Mouse (Mus musculus): Measurements from ENCODE around the gene Vmn1r18. TPM values are rescaled to one million over a fixed set of nuclear protein-coding genes. Genes with fewer than 3 reads are reported as not detected.
"Not testable (repeated sequence)": the region's sequence is repeated elsewhere in the genome, so short reads cannot be mapped to it uniquely, and the experiment has no call there.

The Vmn1r18 gene
- not detected in 2 replicates for polyA plus RNA-seq (2014; fragmentation: Nextera tagmentation; extraction: Ambion mirVana)

DNA sequence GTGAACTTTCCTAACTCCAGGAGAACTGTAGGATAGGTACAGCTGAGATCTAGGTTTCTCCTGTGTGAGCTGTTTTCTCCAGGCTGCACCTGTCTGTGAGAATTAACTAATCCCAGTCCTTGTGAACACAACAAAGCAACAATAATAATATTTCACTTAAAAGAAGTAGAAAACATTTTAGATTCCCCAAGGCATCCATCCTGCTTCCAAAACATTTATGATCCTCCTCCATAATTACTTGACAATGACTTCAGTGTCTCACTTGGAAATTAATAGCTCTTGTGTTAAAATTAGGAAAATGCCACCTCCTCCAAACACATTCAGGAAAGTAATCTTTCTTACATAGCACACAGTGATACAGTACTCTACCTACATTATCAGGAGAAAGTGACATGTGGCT lies at the start of gene Vmn1r18:
Vmn1r18 (minus strand) TSS at position 101 of the 400 bp plus-strand sequence.
- H3K27me3 ChIP-seq (ENCODE audit: control insufficient read depth, insufficient read depth, low read length): no peaks in the 10 kb centered on the region
- no peak for ATAC-seq (ENCODE audit: low read depth)

DNA sequence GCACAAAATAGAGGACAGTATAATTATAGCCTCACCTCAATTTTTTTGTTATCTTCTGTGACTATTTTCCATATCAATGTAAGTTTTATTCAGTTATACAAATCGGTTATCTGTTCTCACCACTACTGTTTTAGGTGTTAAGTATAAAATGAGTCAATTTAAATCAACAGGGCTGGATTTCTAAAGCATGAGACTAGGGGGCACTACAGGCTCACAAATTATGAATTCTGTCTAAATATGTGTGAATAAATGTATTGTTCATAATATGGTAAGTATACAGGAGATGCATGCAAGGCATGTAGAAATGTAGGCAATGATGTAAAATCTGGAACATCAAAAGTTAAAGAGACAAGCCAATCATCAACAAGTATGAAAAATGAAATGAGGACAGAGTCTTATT lies 35.6 kb upstream of the Vmn1r18 start:
- ATAC-seq (ENCODE audit: low read depth): no peak
- Histone ChIP-seq H3K27ac (ENCODE audit: low read depth, low read length) (no peak overlapping the region), H3K9me3 (ENCODE audit: control insufficient read depth, low read length) (no peaks in the 10 kb centered on the region), H3K4me2 (ENCODE audit: low read depth, low read length) (no peak overlapping the region), H3K9ac (replicated peaks; ENCODE audit: low read depth, low read length) (no peak overlapping the region), H3K4me3 (ENCODE audit: low read depth, low read length) (no peak overlapping the region), H3K27me3 (ENCODE audit: control insufficient read depth, insufficient read depth, low read length) (no peaks in the 10 kb centered on the region), H3K4me1 (ENCODE audit: control insufficient read depth, insufficient read depth, low read length) (no peaks in the 10 kb centered on the region), H3K36me3 (ENCODE audit: control insufficient read depth, insufficient read depth, low read length) (no peaks in the 10 kb centered on the region)
- WGBS: 90% methylated on average over 1 of the region's 1 CpGs

More for the DNA sequence above, at the start of gene Vmn1r18:
- H3K4me2 ChIP-seq (ENCODE audit: low read depth, low read length): no peak within 1 kb of the TSS
- H3K36me3 ChIP-seq (ENCODE audit: control insufficient read depth, insufficient read depth, low read length): no peaks in the 10 kb centered on the region
- no peaks in the 10 kb centered on the region for H3K9me3 ChIP-seq (ENCODE audit: control insufficient read depth, low read length)
- H3K9ac ChIP-seq (replicated peaks; ENCODE audit: low read depth, low read length): no peak within 1 kb of the TSS
- no peak within 1 kb of the TSS for H3K4me3 ChIP-seq (ENCODE audit: low read depth, low read length)
- H3K4me1 ChIP-seq (ENCODE audit: control insufficient read depth, insufficient read depth, low read length): no peaks in the 10 kb centered on the region
- H3K27ac ChIP-seq (ENCODE audit: low read depth, low read length): no peak within 1 kb of the TSS

DNA sequence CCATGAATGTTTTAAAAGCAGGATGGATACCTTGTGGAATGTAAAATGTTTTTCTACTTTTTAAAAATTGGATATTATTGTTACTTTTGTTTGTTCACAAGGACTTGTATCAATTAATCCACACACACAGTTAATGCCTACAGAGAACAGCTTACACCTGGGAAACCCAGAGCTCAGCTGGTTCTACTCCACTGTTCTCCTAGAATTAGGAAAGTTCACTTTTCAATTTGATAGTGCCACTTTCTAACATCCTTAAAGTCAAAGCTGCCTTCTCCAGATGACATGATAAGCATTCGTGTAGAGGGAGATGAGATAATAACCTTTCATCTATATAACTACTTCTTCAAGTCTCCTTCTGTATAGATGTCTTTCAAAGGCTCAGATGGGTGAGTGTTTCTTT lies 33.0 kb upstream of the Vmn1r18 start, which contains the start of gene Vmn1r20:
Vmn1r20 (plus strand) TSS at position 301 of the 400 bp plus-strand sequence.
- Histone ChIP-seq H3K9me3 (ENCODE audit: control insufficient read depth, low read length) (no peaks in the 10 kb centered on the region), H3K9ac (replicated peaks; ENCODE audit: low read depth, low read length) (no peak within 1 kb of the TSS), H3K27me3 (ENCODE audit: control insufficient read depth, insufficient read depth, low read length) (no peaks in the 10 kb centered on the region), H3K4me1 (ENCODE audit: control insufficient read depth, insufficient read depth, low read length) (no peaks in the 10 kb centered on the region), H3K4me3 (ENCODE audit: low read depth, low read length) (no peak within 1 kb of the TSS), H3K27ac (ENCODE audit: low read depth, low read length) (no peak within 1 kb of the TSS), H3K4me2 (ENCODE audit: low read depth, low read length) (no peak within 1 kb of the TSS), H3K36me3 (ENCODE audit: control insufficient read depth, insufficient read depth, low read length) (no peaks in the 10 kb centered on the region)
- no peak for ATAC-seq (ENCODE audit: low read depth)
- WGBS: 74% methylated on average over 1 of the region's 1 CpGs

DNA sequence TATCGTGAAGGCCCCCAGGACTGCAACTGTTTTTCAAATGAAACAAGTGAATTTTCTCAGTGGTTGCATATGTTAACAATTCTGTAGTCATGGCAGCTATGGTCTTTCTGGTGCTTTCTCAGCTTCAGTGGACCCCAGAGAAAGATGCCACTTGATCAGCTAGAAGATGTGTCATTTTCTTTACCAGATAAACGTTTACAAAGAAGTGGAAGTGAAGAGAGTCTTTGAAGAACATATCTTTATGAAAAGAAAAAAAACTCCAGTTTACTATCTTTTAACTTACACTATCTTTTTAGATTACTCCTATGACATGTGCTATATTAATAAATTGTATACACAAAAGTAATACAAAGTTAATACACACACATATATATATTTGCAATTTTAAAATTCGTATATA lies 7.9 kb upstream of the Vmn1r18 start, which contains the start of gene Vmn1r19:
Vmn1r19 (plus strand) TSS at position 301 of the 400 bp plus-strand sequence.
- not testable (repeated sequence) for H3K36me3 ChIP-seq (ENCODE audit: control insufficient read depth, insufficient read depth, low read length); H3K4me2 ChIP-seq (ENCODE audit: low read depth, low read length); H3K9me3 ChIP-seq (ENCODE audit: control insufficient read depth, low read length); H3K4me3 ChIP-seq (ENCODE audit: low read depth, low read length); ATAC-seq (ENCODE audit: low read depth); H3K27me3 ChIP-seq (ENCODE audit: control insufficient read depth, insufficient read depth, low read length); H3K27ac ChIP-seq (ENCODE audit: low read depth, low read length); H3K9ac ChIP-seq (replicated peaks; ENCODE audit: low read depth, low read length); H3K4me1 ChIP-seq (ENCODE audit: control insufficient read depth, insufficient read depth, low read length)
- 69% methylated on average over 3 of the region's 3 CpGs for WGBS

DNA sequence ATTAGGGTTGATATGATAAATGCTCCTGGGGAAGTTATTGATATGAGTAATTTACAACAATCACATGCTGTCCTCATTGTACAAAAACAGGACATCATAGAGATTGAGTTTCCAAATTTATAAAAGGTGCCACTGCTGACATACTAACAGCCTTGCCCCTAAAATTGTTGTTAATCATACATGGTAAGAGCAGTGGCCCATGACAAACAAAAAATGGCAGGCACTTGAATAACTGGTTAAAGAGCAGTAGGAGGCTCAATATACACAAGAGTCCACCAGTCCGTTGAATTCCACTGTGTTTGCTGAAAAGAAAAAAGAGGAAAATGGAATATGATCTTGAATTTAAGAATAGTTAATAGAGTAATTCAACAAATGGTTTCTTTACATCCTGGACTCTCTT lies 28.1 kb downstream of the Vmn1r18 start:
- Histone ChIP-seq H3K27ac (ENCODE audit: low read depth, low read length) (no peak overlapping the region), H3K4me2 (ENCODE audit: low read depth, low read length) (no peak overlapping the region), H3K9me3 (ENCODE audit: control insufficient read depth, low read length) (no peaks in the 10 kb centered on the region), H3K4me3 (ENCODE audit: low read depth, low read length) (no peak overlapping the region), H3K36me3 (ENCODE audit: control insufficient read depth, insufficient read depth, low read length) (no peaks in the 10 kb centered on the region), H3K9ac (replicated peaks; ENCODE audit: low read depth, low read length) (no peak overlapping the region), H3K4me1 (ENCODE audit: control insufficient read depth, insufficient read depth, low read length) (no peaks in the 10 kb centered on the region), H3K27me3 (ENCODE audit: control insufficient read depth, insufficient read depth, low read length) (no peaks in the 10 kb centered on the region)
- WGBS: 88% methylated on average over 1 of the region's 1 CpGs
- ATAC-seq (ENCODE audit: low read depth): no peak

DNA sequence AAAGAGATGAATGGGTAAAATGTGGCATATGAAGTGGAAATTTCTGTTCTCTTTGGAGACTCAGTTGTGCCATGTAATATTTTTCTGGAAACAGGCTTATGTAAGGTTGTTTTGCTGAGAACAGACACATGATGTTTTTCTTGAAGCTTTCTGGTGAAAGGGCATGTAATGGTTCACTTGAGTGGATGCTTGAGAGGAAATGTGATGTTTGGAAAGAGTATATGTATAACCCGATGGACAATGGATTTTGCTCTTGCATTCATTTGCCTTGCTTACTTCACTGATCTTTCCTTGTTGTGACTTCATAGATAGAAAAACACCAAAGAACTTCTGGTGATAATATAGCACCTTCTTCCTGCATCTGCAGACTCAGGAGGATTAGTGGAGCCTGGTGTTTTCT lies 29.7 kb downstream of the Vmn1r18 start:
- not testable (repeated sequence) for H3K27ac ChIP-seq (ENCODE audit: low read depth, low read length); H3K36me3 ChIP-seq (ENCODE audit: control insufficient read depth, insufficient read depth, low read length); H3K9ac ChIP-seq (replicated peaks; ENCODE audit: low read depth, low read length); H3K9me3 ChIP-seq (ENCODE audit: control insufficient read depth, low read length); H3K4me2 ChIP-seq (ENCODE audit: low read depth, low read length); ATAC-seq (ENCODE audit: low read depth); H3K27me3 ChIP-seq (ENCODE audit: control insufficient read depth, insufficient read depth, low read length); H3K4me1 ChIP-seq (ENCODE audit: control insufficient read depth, insufficient read depth, low read length); H3K4me3 ChIP-seq (ENCODE audit: low read depth, low read length)
- 94% methylated on average over 1 of the region's 1 CpGs for WGBS

DNA sequence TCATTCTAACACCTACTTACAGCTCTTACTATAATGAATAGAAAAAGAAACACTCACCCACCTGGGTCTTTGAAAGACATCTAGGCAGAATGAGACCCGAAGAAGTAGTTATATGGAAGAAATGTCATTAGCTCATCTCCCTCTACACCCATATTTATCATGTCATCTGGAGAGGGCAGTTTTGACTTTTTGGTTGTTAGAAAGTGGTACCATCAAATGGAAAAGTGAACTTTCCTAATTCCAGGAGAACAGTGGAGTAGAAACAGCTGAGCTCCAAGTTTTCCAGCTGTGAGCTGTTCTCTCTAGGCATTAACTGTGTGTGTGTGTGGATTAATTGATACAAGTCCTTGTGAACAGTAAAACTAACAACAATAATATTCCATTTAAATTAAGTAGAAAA lies 32.0 kb downstream of the Vmn1r18 start, which contains the start of gene Vmn1r17:
Vmn1r17 (minus strand) TSS at position 101 of the 400 bp plus-strand sequence.
- H3K4me3 ChIP-seq (ENCODE audit: low read depth, low read length): no peak within 1 kb of the TSS
- H3K4me2 ChIP-seq (ENCODE audit: low read depth, low read length): no peak within 1 kb of the TSS
- WGBS: 100% methylated on average over 1 of the region's 1 CpGs
- no peaks in the 10 kb centered on the region for H3K4me1 ChIP-seq (ENCODE audit: control insufficient read depth, insufficient read depth, low read length)
- no peak within 1 kb of the TSS for H3K27ac ChIP-seq (ENCODE audit: low read depth, low read length)
- H3K9me3 ChIP-seq (ENCODE audit: control insufficient read depth, low read length): no peaks in the 10 kb centered on the region
- no peak for ATAC-seq (ENCODE audit: low read depth)
- no peaks in the 10 kb centered on the region for H3K36me3 ChIP-seq (ENCODE audit: control insufficient read depth, insufficient read depth, low read length)
- H3K9ac ChIP-seq (replicated peaks; ENCODE audit: low read depth, low read length): no peak within 1 kb of the TSS
- no peaks in the 10 kb centered on the region for H3K27me3 ChIP-seq (ENCODE audit: control insufficient read depth, insufficient read depth, low read length)

DNA sequence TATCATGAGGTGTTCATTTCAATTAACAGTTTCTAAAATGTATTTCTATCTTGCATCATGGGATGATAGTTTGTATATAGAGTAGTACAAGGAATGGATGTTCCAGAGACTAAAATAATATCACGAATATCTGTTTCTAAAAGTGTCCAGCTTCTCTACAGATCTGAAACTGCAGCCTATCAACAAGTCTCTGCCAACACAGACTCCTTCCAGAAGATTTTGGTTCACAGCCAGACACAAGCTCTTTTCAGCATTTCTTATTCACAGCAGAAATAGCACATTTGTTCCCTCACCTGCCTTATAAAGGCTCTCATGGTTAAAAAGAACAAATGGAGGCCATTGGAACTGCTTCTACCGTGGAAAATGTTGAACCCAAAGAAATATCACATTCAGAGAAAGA lies 38.7 kb downstream of the Vmn1r18 start:
- no peak overlapping the region for H3K9ac ChIP-seq (replicated peaks; ENCODE audit: low read depth, low read length)
- no peak overlapping the region for H3K4me3 ChIP-seq (ENCODE audit: low read depth, low read length)
- no peak overlapping the region for H3K4me2 ChIP-seq (ENCODE audit: low read depth, low read length)
- no peak for ATAC-seq (ENCODE audit: low read depth)
- H3K27ac ChIP-seq (ENCODE audit: low read depth, low read length): no peak overlapping the region
- no peaks in the 10 kb centered on the region for H3K4me1 ChIP-seq (ENCODE audit: control insufficient read depth, insufficient read depth, low read length)
- H3K9me3 ChIP-seq (ENCODE audit: control insufficient read depth, low read length): no peaks in the 10 kb centered on the region
- no peaks in the 10 kb centered on the region for H3K36me3 ChIP-seq (ENCODE audit: control insufficient read depth, insufficient read depth, low read length)
- WGBS: 83% methylated on average over 2 of the region's 2 CpGs
- H3K27me3 ChIP-seq (ENCODE audit: control insufficient read depth, insufficient read depth, low read length): no peaks in the 10 kb centered on the region

DNA sequence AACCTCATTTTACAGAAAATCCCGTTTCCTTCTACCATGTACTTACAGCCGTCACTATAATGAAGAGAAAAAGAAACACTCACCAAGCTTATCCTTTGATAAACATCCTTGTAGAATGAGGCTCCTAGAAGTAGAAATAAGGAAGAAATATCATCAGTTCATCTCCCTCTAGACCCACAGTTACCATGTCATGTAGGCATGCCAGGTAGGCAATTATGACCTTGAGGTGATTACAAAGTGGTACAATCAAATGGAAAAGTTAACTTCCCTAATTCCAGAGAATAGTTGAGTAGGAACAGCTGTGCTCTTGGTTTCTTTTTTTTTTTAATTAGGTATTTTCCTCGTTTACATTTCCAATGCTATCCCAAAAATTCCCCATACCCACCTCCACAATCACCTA lies 66.2 kb downstream of the Vmn1r18 start, which contains the start of gene Vmn1r16:
Vmn1r16 (minus strand) TSS at position 101 of the 400 bp plus-strand sequence.
- Histone ChIP-seq H3K4me3 (ENCODE audit: low read depth, low read length) (no peak within 1 kb of the TSS), H3K9me3 (ENCODE audit: control insufficient read depth, low read length) (no peaks in the 10 kb centered on the region), H3K9ac (replicated peaks; ENCODE audit: low read depth, low read length) (no peak within 1 kb of the TSS), H3K27me3 (ENCODE audit: control insufficient read depth, insufficient read depth, low read length) (no peaks in the 10 kb centered on the region), H3K4me1 (ENCODE audit: control insufficient read depth, insufficient read depth, low read length) (no peaks in the 10 kb centered on the region), H3K36me3 (ENCODE audit: control insufficient read depth, insufficient read depth, low read length) (no peaks in the 10 kb centered on the region), H3K27ac (ENCODE audit: low read depth, low read length) (no peak within 1 kb of the TSS), H3K4me2 (ENCODE audit: low read depth, low read length) (no peak within 1 kb of the TSS)
- WGBS: 80% methylated on average over 3 of the region's 3 CpGs
- ATAC-seq (ENCODE audit: low read depth): no peak

All from neural tube, embryonic 14.5 days (tissue).